Mouse (Mus musculus) T-cell, adult 2 months (primary cell): ENCODE measurements around the gene Uspl1.

Experiments
- DNase-seq: peaks from one replicate; pipeline ENCODE4 v3.0.0; 2022; ENCODE audit warnings: low spot score

The Uspl1 gene

DNA sequence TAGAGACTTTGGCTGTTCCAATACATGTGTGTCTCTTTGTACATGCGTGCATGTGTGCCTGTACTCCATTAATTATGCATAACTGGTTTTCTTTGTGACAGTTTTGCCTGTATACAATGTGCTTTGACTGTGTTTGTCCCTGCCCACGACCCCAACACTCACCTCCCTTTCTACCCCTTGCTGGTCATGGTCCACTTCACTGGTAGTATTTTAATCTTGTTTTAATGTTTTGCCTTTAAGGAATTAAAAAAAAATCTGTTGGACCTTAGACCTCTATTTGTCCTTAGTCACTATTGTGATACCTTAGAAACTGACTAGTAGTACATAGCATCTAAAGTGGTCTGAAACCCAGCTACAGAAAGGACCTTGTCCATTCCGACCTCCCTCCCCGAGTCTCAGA is 26.9 kb downstream of the Uspl1 start:
- no peak for DNase-seq

DNA sequence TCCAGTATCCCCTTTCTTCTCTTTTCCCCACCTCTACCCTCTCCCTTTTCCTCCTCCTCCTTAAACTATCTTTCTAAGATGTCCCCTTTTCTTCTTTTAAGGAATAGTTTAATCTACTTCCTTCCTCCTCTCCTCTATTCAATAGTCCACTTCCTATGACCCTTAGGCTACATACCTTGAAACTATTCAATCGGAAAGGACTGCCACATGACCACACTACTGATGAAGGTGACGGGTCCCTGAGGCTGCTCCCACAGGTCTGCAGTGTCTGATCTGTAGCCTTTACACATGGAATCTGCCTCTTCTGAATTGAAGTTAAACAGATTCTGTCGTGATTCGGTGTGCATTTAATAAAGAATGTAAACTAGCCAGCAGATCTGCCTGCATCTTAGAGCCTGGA is 28.7 kb downstream of the Uspl1 start:
- DNase-seq: no peak

DNA sequence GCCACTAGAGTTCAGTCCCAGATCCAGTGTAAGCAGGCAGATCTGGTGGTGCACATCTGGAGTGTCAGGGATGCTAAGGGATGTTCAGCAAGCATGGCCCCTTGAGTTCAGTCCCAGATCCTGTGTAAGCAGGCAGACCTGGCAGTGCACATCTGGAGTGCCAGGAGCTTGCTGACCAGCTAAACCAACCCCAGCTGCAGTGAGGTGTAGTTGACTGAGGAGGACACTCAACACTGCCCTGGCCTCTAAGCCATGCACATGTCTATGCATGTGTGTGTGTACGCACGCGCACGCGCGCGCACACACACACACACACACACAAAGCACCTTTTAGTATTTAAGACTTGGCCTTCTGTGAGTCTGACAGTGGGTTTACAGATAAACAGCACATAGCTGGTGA is 31.4 kb downstream of the Uspl1 start:
- no peak for DNase-seq

DNA sequence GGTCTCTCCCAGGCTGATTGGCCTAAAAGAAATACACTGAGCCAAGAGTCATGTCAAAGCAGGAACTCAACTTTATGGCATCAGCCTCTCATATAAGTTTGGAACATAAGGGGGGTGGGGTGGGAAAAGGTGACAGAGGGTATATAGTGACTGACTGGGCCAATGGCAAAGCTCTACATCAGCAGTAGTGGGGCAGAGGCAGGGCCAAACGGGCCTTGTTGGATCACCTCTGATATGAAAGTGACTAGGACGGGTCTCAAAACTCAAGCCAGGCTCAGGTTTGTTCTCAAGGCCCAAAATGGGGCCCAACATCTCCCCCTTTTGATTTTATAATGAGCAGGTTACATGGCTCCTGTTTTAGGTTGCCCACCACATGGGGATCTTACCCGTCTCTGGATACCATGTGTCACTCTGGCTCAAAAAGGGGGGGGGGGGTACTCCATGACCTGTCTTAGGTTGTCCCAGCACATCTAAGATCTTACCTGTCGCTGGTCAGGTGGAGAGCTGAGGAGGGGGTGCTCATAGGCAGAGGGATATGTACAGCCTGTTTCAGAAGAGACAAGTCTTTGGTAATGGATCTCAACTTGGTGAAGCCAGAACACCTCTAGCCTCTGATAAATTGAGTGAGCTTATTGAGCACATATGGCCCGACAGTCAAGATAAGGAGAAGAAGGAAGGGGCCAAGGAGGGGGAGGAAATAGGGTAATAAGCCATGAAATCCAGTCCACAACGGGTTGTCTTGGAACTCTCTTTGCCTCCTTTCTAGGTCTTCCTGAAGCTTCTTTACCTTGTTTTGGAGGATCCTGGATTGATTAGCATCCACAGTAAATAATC is 33.6 kb downstream of the Uspl1 start:
- DNase-seq: no peak

DNA sequence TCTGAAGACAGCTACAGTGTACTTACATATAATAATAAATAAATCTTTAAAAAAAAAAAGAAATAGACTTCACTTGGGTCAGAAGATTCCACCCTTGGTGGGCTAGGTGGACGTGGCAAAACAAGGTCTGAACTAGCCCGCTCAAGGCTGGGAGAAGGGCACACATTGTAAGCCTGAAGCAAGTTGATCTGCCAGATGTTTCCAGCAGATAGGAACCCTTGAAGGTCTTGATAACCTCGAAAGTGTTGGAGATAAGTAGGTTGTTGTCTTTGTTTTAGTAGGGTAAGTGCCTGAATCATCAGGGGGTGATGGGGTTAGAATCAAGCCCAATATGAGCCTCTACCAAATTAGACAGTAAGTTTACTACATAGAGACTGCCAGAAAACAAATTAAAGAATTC is 35.3 kb downstream of the Uspl1 start:
- no peak for DNase-seq

DNA sequence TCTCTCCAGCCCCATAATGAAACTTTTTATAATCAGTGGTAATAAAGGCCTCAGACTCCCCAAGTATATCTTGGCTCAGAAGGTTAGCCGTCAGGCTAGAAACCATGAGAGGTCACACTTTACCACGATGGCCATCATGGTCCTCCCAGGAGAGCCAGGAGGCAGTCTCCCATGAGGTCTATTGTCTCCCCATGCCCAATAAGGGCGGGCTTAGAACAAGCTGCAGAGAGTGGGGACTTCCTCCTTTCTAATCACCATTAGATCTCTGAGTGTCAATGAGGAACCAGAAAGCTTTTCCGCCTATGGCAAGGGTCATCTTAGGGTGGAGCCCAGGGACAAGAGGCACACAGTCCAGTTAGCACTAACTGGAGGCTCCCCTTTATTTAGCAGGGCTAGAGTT is 37.2 kb downstream of the Uspl1 start:
- no peak for DNase-seq

DNA sequence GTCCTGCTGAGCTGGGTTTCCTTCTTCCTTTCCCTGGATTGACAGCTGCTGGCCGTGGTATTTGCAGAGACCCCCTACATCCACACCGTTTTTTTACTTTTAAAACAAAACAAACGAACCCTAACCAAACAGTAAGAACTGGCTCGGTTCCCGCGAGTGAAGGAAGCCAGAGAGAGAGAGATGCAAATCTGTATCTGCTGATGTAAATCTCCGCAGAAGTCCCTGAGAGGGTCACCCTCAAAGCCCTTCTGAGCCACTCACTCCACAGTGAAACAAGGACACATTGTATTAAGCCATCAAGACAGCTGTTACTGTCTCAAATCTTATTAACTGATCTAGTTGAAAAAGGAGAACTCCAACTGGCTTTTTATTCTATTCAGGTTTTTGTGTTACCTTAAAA is 40.5 kb downstream of the Uspl1 start:
- no peak for DNase-seq

DNA sequence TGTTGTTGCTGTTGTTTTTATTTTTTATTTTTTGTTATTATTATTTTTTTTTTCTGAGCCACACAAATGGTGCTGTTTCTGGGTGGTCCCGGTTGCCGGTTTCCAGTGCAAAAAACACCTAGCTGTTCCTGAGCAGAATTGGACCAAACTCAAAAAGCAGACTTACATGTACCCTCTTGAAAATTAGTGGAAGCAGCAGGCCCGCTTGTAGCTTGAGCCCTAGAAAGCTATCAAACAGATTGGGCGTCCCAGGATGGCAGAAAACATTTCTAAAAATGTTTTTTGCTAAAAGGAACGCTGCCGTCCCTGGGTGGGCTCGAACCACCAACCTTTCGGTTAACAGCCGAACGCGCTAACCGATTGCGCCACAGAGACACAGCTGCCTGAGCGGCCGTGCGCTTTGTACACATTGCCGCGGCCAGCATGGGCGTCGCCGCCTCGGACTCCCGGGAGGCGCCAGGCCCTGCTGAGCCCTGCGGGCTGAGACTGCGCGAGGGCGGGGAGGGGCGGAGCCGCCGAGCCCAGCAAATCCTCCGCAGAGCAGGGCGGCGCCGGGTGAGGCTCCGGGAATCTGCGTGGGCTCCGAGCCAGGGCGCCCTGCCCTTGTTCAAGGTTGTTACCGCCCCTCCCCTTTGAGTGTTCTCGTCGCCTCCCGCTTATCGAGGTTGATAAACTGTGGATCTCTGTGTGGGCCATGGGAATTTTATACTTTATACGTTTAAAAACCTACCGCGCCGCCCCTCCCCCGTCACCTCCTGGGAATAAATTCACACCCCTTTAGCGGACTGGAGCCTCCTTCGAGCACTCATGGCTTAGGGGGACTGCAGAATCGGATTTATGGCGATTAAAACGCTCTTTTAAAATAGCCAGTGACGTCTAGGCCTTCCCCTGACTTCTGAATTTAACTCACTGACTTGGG is 44.8 kb downstream of the Uspl1 start:
- peak; percentile 92 for DNase-seq

DNA sequence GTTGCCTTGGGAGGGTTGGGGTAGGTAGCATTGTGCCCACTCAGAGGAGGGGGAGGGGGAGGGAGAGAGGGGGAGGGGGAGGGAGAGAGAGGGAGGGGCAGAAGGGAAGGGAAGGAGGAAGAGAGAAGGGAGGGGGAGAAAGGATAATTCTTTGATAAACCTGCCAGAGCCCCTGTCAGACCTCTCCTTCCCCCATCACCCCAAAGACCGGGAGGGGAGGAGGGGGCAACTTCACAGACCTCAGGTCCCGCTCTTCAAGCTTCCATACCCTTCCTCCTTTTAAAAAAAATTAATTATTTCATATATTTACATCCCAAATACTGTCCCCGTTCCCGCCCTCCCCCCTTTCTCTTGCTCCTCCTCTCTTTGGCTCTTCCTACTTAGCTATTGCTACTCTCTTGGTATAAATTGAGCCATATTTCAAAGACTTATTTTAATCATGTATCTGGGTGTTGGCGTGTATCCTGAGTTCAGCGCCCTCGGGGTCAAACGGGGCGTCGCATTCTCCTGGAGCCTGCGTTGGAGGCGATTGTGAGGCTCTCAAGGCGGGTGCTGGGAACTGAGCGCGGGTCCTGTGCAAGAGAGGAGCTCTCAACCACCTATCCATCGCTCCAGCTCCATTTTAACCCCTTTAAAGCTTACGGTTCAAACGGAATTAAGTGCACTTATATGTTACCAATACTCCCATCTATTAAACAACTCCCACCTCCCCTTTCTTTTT is 45.6 kb downstream of the Uspl1 start:
- no peak for DNase-seq

DNA sequence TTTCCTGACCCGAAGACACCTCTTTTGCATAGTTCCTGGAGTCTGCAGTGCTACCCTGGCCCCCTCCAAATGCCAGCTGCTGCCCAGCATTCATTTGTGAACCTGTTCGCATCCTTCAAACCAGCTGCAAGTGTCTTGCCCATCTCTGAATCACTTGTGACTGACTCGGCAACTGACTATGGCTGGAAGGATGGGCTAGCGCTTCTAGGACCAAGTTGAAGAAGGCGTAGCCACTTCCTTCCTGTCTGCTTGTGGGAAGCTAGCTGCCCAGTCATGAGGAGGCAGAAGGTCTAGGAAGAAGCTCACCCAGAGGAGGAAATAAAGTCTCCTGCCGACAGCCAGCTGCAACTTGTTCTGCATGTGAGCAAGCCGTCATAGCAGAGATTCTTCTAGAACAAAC is 50.9 kb downstream of the Uspl1 start:
- DNase-seq: peak; percentile 30

DNA sequence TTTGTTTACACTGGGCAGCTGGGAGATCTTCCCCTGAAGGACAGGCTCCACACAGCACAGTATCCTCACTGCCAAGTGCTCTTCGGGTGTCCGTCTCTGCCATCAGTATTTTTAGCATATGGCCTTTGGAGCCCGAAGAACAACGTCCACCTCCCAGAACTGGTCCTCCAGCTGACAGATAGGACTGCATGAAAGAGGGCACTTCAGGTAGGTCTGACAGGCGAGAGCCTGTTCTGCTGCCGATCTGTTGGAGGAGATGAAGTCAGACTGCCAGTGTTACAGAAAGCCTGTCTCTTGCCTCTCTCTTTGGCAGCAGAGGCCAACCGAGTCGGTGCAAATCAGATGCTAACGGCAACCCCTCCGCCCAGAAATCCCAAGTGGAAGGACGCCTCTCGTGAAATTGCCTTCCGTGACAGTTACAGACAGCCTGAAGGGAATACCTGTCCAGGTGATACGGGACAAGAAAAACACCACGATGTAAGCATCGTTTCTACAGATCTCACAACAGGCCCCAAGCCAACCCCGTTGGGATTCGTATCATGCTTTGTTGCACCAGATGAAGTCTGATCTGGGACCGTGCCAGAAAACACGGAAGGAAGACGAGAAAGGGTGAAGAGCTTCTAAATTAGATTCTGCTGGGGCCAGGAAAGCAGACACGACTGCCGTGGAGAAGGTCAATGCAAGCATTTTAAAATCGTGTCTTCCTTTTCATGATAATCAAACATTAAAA is 53.2 kb downstream of the Uspl1 start:
- DNase-seq: no peak

DNA sequence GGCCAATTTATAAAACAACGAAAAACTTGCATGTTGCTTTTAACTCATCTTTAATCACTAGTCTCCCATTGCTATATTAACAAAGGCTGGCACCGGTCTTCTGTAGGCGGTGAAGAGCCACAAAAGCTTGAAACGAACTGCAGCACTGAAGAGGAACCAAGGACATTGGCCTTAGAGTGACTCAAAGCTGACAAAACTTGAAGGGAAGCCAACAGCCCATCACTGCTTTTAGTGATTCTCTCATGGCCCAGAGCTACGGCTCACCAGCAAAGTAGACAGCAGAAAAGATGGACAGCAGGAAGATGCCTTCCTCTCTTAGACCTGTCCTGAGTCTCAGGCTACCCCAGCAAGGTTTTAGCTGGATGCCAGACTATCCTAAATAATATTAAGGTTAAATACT is 58.3 kb downstream of the Uspl1 start:
- no peak for DNase-seq

DNA sequence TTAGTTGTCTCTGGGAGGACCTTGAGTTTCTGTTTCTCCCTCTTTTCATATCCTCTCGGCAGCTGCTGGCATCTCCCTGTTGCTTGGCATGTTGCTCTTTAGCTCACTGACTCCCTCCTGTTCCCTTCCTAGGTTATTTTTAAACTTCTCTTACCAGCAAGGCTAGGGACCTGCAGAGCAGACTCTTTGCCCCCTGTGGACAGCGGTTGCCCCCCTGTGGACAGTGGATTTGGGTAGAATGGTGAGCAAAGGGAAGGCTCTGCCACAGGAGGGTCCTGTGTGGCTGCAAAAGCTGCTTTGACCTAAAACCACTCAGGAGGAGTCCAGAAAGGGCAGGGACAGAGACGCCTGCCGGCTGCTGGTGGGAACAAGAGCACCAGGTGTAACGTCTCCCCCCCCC is 58.9 kb downstream of the Uspl1 start:
- DNase-seq: no peak

DNA sequence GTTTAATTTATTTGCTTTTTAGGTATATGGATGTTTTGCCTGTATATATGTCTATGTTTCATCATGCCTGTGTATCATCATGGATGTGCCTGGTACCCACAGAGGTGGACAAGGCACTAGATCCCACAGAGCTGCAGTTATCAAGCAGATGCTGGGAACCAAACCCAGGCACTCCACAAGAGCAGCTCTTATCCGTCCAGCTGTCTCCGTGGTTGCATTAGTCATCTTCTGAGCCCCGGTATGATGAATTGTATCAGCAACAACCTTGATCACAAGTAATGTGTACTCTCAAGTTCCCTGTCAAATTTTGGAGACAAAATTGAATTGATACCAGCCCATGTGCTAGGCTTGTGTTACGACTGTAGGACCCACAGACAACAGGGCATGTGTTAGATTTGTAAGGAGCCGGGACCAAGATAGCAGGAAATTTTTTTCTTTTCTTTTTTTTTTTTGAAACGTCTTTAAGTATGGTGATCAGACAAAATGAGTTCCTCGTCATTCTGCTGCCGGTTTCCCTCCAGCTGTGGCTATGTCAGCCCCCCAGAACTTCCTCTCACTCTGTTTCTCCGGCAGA is 61.3 kb downstream of the Uspl1 start:
- no peak for DNase-seq

DNA sequence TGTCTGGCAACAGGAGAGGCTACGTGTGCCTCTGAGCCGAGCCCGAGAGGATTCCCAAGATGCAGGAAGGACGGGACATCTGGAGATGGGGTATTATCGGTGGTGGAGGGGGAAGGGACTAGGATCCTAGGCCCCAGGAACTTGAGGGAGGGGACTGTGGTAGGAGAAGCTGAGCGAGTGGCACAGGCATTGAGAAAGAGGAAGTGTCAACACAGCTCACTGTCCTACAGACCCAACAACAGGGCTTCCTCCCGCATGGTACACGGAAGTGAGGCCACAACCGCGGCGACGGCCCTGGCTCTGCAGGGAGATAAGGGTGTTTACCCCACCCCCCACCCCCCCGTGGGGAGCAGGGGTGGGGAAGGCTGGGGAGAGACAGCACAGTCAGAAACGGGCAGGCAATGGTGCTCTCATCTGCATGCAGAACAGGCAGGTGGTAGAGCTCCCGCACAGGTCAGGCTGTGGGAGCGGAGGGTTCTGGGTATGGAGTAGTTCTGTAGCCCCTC is 61.9 kb downstream of the Uspl1 start:
- peak; percentile 81 for DNase-seq

DNA sequence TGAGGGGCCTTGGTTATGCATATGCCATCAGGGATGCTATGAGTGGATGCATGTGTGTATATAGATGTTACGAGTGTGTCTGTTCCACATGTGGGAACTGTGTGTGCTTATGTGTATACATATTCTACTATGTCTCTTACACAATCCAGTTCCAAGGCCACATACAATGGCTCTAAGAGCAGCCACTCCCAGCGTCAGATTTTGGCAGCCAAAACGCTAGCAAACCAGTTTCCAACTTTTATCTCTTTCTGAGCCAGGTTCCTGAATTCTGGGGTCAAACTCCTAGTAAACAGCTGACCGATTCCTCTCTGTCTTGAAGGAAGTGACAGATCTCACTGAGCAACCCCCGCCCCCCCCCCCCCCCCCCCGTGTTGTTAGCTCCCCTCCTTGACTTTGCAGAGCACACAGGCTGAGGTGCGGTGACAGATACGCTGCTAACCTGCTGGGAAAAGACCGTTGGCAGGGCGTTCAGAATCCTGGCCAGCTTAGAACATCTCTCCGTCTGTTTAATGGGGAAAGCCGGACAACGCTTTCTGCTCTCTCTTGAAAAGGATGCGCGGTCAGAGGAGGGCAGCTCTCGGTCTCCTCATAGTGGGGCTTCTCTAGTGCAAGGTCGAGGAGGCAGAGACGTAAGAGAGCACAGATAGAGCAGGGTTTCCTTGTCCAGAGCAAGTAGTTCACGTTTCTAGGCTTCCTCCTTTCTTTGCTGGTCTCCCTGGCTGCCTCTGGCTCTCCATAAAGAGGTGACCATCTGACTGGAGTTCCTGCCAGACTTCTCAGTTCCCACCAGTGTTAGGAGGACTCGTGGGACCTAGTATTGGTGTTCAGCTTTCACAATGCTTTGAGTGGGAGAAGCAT is 63.1 kb downstream of the Uspl1 start:
- DNase-seq: no peak

DNA sequence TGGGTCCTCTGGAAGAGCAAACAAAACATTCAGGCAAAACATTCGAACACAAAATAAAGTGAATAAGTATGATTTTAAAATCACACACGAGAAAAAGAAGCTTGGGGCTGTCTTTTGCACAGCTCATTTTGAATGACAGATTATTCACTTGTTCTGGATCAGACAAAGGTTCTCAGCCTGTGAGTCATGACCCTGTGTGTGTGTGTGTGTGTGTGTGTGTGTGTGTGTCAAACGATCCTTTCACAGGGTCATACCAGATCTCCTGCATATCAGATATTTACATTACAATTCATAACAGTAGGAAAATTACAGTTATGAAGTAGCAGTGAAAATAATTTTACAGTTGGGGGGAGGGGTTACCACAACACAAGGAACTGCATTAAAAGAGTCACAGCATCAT is 68.2 kb downstream of the Uspl1 start:
- DNase-seq: no peak

DNA sequence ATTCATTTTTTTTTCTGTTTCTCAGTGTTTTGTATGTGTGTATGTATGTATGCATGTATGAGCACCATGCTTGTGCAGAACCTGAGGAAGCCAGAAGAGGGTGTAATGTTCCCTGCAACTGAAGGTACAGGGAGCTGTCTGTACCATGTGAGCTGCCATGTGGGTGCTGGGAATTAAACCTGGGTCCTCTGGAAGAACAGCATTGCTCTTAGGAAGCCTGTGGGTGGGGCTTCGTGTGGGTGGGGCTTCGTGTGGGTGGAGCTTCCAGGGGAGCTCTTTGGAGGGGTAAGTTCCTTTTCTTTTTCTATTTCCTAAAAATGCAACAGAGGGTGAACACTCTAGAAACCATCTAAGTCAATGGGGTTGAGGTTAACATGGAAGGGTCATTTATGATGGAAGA is 69.3 kb downstream of the Uspl1 start:
- no peak for DNase-seq

DNA sequence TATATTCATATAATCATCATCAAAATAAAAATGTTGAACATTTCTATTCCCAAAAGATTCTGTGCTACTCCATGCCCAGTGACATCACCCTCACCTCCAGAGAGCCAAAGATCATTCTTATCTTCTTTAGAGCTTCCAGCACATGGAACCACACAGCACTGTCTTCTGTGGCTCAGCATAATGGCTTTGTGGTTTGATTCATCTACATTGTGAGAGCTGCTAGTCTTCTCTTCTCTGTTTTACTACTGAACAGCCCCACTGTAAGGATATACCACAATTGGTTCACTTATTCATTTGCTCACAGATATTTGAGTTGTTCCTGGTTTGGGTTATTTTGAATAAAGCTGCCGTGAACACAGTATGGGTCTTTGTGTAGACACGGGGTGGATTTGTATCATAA is 71.4 kb downstream of the Uspl1 start:
- DNase-seq: peak; percentile 19

DNA sequence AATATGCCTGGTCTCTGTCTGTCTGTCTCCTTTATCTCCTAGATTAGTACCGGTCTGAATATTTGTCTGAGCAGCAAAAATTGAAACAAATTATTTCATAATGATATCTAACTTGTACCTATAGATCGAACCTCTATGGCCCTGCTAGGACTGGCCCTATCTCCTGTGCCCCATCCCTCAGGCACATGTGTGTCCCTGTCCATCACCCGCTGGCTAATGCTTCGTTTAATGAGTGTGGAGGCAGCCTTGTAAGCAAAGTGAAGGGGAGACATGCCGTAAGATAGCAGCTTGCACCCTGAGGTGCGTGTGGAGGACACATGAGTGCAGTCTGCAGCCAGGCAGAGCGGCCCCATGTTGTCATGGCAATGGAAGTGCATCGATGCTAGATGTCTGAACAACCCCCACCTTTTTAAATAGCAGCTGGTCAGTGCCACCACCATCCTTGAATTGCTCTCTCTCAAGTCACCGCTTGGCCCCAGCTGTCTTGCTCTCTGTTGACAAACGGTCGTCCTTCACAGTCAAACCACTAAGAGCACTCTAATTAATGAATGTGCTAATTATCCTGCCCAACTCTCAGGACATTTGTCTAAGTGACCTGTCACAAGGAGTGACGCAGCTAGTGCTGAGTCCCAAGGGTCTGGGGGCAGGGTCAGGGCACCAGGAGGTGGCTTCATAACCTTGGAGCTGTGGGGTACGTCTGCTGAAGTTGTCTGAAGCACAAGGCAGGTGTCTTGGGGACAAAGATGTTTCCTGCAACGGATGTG is 73.5 kb downstream of the Uspl1 start:
- no peak for DNase-seq
